Mouse (Mus musculus): ENCODE measurements at regions not wholly inside any gene's neighbourhood (a gene's known extent, or its start where the extent isn't known, plus 50 kb on each side); places are given as distances from the start of the nearest gene placed in this dataset.

DNA sequence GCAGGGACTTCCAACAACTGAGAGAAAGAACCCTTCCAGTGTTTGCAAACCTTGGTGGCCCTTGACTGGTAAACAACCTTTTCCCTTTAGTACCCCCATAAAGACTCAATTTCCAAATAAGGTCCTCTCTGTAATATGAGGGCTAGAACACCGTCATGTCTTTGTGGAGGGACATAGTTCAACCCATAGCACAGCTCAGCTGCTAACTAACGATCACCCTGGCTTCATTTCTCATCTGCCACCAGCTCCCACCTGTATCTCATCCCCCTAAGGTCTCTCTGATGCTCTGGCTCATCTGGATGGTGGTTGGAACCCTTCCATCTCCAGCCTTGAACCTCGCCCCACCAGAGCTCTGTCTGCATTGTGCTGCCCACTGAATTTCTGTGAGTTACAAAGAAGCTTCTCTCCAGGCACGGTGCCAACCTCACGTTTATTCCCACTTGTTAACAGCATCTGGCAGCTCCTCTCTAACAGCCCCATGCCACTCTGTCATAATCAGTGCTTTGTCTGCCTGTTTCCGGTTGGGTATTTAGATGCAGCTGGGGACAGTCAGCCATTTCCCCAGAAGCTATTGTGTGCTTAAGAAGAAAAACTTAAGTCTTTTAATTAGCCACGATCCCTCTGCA lies 137.0 kb upstream of the Cdh5 start:
- ATAC-seq (ENCODE audit: insufficient number of reproducible peaks, insufficient read depth, low FRiP score, low TSS enrichment, low read depth): no peak
- no peak overlapping the region for H3K4me2 ChIP-seq

GRCm38 (mm10) chr8:103969929-103970328 lies 131.5 kb upstream of the Cdh5 start:
- Histone ChIP-seq H3K4me2 (no peak overlapping the region), H3K9ac (no peak overlapping the region), H3K27ac (no peak overlapping the region), H3K27me3 (no peaks in the 10 kb centered on the region), H3K36me3 (no peaks in the 10 kb centered on the region), H3K4me1 (0 out of 2 replicates have a peak, but pooled peaks cover under 1% of the 10 kb centered on the region), H3K4me3 (no peak overlapping the region), H3K9me3 (no peaks in the 10 kb centered on the region)
- ATAC-seq (ENCODE audit: insufficient number of reproducible peaks, insufficient read depth, low FRiP score, low TSS enrichment, low read depth): no peak
- WGBS: 75% methylated on average over 5 of the region's 5 CpGs

More for the DNA sequence above, 137.0 kb upstream of the Cdh5 start:
- H3K36me3 ChIP-seq: no peaks in the 10 kb centered on the region
- no peaks in the 10 kb centered on the region for H3K27me3 ChIP-seq
- WGBS: 48% methylated on average over 7 of the region's 7 CpGs
- no peak overlapping the region for H3K9ac ChIP-seq
- H3K27ac ChIP-seq: 0 out of 2 replicates have a peak overlapping the region, but pooled peaks have one; percentile 13
- 0 out of 2 replicates have a peak, but pooled peaks cover 5% of the 10 kb centered on the region for H3K4me1 ChIP-seq
- H3K9me3 ChIP-seq: no peaks in the 10 kb centered on the region
- H3K4me3 ChIP-seq: no peak overlapping the region

DNA sequence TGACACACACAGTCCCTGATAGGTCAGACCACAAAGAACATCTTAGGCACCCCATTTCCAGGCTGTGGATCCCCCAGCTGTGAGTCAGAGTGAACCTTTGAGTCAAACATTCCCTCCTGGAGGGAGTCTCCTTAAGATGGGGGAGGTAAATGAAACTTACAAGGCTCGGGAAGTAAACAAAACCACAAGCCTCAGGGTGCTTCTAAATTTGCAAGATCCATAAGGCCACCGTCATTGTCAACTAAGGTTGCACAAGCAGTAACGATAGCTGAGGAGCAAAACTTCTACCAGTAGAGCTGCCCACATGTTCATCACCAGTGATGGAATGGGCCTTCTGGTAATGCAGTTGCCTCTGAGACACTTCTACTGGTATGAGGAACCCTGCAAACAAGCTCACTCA lies 130.9 kb upstream of the Cdh5 start:
- Histone ChIP-seq H3K4me3 (no peak overlapping the region), H3K4me1 (no peaks in the 10 kb centered on the region), H3K27me3 (no peaks in the 10 kb centered on the region), H3K4me2 (no peak overlapping the region), H3K27ac (no peak overlapping the region), H3K36me3 (no peaks in the 10 kb centered on the region), H3K9me3 (no peaks in the 10 kb centered on the region), H3K9ac (no peak overlapping the region)
- ATAC-seq (ENCODE audit: insufficient number of reproducible peaks, insufficient read depth, low FRiP score, low TSS enrichment, low read depth): no peak
- 75% methylated on average over 3 of the region's 3 CpGs for WGBS

- no peak for ATAC-seq (ENCODE audit: insufficient number of reproducible peaks, insufficient read depth, low FRiP score, low TSS enrichment, low read depth)
- WGBS: 87% methylated on average over 4 of the region's 4 CpGs
- H3K9me3 ChIP-seq: no peaks in the 10 kb centered on the region
Measured at GRCm38 (mm10) chr8:103970966-103971365, 130.5 kb upstream of the Cdh5 start.

GRCm38 (mm10) chr8:103976488-103976887 lies 124.9 kb upstream of the Cdh5 start:
- WGBS: 66% methylated on average over 6 of the region's 6 CpGs
- Histone ChIP-seq H3K4me1 (no peaks in the 10 kb centered on the region), H3K4me2 (no peak overlapping the region), H3K9ac (no peak overlapping the region), H3K4me3 (no peak overlapping the region), H3K27me3 (no peaks in the 10 kb centered on the region), H3K27ac (no peak overlapping the region), H3K9me3 (no peaks in the 10 kb centered on the region), H3K36me3 (no peaks in the 10 kb centered on the region)
- no peak for ATAC-seq (ENCODE audit: insufficient number of reproducible peaks, insufficient read depth, low FRiP score, low TSS enrichment, low read depth)

More at GRCm38 (mm10) chr8:103970966-103971365, 130.5 kb upstream of the Cdh5 start:
- Histone ChIP-seq H3K27ac (no peak overlapping the region), H3K9ac (no peak overlapping the region), H3K4me1 (no peaks in the 10 kb centered on the region), H3K36me3 (no peaks in the 10 kb centered on the region), H3K27me3 (no peaks in the 10 kb centered on the region), H3K4me3 (no peak overlapping the region), H3K4me2 (no peak overlapping the region)

- H3K36me3 ChIP-seq: no peaks in the 10 kb centered on the region
- no peaks in the 10 kb centered on the region for H3K9me3 ChIP-seq
- no peaks in the 10 kb centered on the region for H3K27me3 ChIP-seq
- no peak overlapping the region for H3K9ac ChIP-seq
- no peak overlapping the region for H3K4me3 ChIP-seq
- no peak overlapping the region for H3K27ac ChIP-seq
- WGBS: 90% methylated on average over 5 of the region's 5 CpGs
- H3K4me2 ChIP-seq: no peak overlapping the region
- no peak for ATAC-seq (ENCODE audit: insufficient number of reproducible peaks, insufficient read depth, low FRiP score, low TSS enrichment, low read depth)
- H3K4me1 ChIP-seq: no peaks in the 10 kb centered on the region
Measured at GRCm38 (mm10) chr8:103978948-103979347, 122.5 kb upstream of the Cdh5 start.

DNA sequence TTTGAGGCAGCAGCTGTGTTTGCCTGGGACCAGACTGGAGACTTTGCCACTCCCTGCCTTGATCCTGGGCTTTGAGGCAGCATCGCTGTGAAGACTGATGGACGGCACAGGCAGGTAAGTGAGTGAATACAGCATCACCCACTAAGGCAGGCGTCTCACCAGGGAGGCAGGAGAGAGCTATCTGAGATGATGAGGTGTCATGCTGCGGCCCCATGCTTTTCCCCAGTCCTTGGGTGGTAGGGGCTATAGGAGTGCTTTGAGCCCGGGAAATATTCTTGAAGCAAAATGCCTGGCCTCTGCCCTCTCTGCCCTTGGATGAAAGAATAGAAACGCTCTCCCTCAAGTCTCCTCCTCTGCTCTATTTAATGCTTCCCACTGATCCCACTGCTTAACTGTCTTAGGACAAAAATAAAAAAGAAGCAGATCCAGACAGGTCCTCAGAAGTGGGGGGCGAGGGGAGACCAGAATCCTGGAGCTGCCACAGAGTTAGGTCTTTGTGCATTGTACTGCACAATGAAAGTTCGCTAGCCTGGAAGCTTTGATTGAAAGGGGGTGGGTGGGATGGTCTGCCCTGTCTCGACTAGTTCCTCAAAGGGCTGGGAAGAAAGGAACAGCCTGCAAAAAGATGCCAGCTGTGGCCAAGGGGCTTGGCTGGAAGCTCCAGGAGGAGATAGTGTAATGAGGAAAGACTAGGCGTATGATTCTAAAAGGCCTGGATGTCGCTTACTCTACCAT lies 117.4 kb upstream of the Cdh5 start:
- H3K4me3 ChIP-seq: no peak overlapping the region
- no peaks in the 10 kb centered on the region for H3K27me3 ChIP-seq
- no peaks in the 10 kb centered on the region for H3K9me3 ChIP-seq
- no peak overlapping the region for H3K9ac ChIP-seq
- H3K4me1 ChIP-seq: 0 out of 2 replicates have a peak, but pooled peaks cover 3% of the 10 kb centered on the region
- no peaks in the 10 kb centered on the region for H3K36me3 ChIP-seq
- ATAC-seq (ENCODE audit: insufficient number of reproducible peaks, insufficient read depth, low FRiP score, low TSS enrichment, low read depth): no peak
- WGBS: 61% methylated on average over 11 of the region's 11 CpGs
- no peak overlapping the region for H3K27ac ChIP-seq
- no peak overlapping the region for H3K4me2 ChIP-seq

DNA sequence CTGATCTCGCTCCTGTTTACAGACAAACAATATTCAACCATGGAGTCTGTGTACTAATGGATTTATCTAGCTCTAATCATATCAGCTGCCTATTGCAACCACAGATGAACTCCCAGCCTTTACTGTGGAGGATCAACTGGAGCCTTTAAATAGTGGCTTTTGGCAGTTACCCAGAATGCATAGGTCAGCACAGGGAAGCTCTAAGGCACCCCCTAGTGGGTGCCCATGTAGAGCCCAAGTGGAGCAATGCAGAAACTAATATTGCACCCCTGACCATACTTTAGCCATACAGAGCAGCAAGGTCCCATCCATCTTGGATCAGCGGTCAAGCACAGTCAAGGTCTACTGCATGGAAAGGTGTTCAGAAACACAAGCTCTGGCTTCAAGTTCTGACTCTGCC lies 115.8 kb upstream of the Cdh5 start:
- H3K4me1 ChIP-seq: 0 out of 2 replicates have a peak, but pooled peaks cover 3% of the 10 kb centered on the region
- no peak overlapping the region for H3K4me3 ChIP-seq
- H3K27me3 ChIP-seq: no peaks in the 10 kb centered on the region
- no peaks in the 10 kb centered on the region for H3K36me3 ChIP-seq
- no peak overlapping the region for H3K9ac ChIP-seq
- WGBS: 85% methylated on average over 2 of the region's 2 CpGs
- ATAC-seq (ENCODE audit: insufficient number of reproducible peaks, insufficient read depth, low FRiP score, low TSS enrichment, low read depth): no peak
- H3K27ac ChIP-seq: no peak overlapping the region
- H3K4me2 ChIP-seq: no peak overlapping the region
- H3K9me3 ChIP-seq: no peaks in the 10 kb centered on the region

GRCm38 (mm10) chr8:103993897-103994296 lies 107.5 kb upstream of the Cdh5 start:
- WGBS: 81% methylated on average over 2 of the region's 2 CpGs
- Histone ChIP-seq H3K27ac (no peak overlapping the region), H3K27me3 (no peaks in the 10 kb centered on the region), H3K4me1 (no peaks in the 10 kb centered on the region), H3K4me3 (no peak overlapping the region), H3K9me3 (no peaks in the 10 kb centered on the region), H3K9ac (no peak overlapping the region), H3K4me2 (no peak overlapping the region), H3K36me3 (no peaks in the 10 kb centered on the region)
- ATAC-seq (ENCODE audit: insufficient number of reproducible peaks, insufficient read depth, low FRiP score, low TSS enrichment, low read depth): no peak

GRCm38 (mm10) chr8:103998143-103998542 lies 103.3 kb upstream of the Cdh5 start:
- Histone ChIP-seq H3K27me3 (no peaks in the 10 kb centered on the region), H3K9ac (no peak overlapping the region), H3K4me3 (no peak overlapping the region), H3K27ac (no peak overlapping the region), H3K36me3 (no peaks in the 10 kb centered on the region), H3K4me2 (no peak overlapping the region), H3K4me1 (no peaks in the 10 kb centered on the region), H3K9me3 (no peaks in the 10 kb centered on the region)
- 84% methylated on average over 6 of the region's 6 CpGs for WGBS
- no peak for ATAC-seq (ENCODE audit: insufficient number of reproducible peaks, insufficient read depth, low FRiP score, low TSS enrichment, low read depth)

GRCm38 (mm10) chr8:104007209-104007608 lies 94.2 kb upstream of the Cdh5 start:
- 68% methylated on average over 2 of the region's 2 CpGs for WGBS
- Histone ChIP-seq H3K9ac (no peak overlapping the region), H3K4me3 (no peak overlapping the region), H3K9me3 (no peaks in the 10 kb centered on the region), H3K27ac (no peak overlapping the region), H3K4me2 (no peak overlapping the region), H3K36me3 (no peaks in the 10 kb centered on the region), H3K4me1 (no peaks in the 10 kb centered on the region), H3K27me3 (no peaks in the 10 kb centered on the region)
- no peak for ATAC-seq (ENCODE audit: insufficient number of reproducible peaks, insufficient read depth, low FRiP score, low TSS enrichment, low read depth)

GRCm38 (mm10) chr8:104008756-104009155 lies 92.7 kb upstream of the Cdh5 start:
- H3K4me2 ChIP-seq: no peak overlapping the region
- no peak overlapping the region for H3K27ac ChIP-seq
- no peaks in the 10 kb centered on the region for H3K27me3 ChIP-seq
- H3K9ac ChIP-seq: no peak overlapping the region
- no peaks in the 10 kb centered on the region for H3K4me1 ChIP-seq
- no peaks in the 10 kb centered on the region for H3K9me3 ChIP-seq
- no peak overlapping the region for H3K4me3 ChIP-seq
- no peaks in the 10 kb centered on the region for H3K36me3 ChIP-seq
- WGBS: 55% methylated on average over 5 of the region's 5 CpGs
- no peak for ATAC-seq (ENCODE audit: insufficient number of reproducible peaks, insufficient read depth, low FRiP score, low TSS enrichment, low read depth)

Measured in embryonic facial prominence, embryonic 13.5 days (tissue).